Mouse (Mus musculus) heart, adult 2 months (tissue): ENCODE results near the gene Madd.
"Not testable (repeated sequence)": the region's sequence is repeated elsewhere in the genome, so short reads cannot be mapped to it uniquely, and the experiment has no call there.

Source experiments
- CTCF ChIP-seq: fragments of 200-600 bp; IDR thresholded peaks from 2 replicates; pipeline ENCODE4 v1.8.1; 2022; ENCODE audit warnings: antibody characterized with exemption, mild to moderate bottlenecking, moderate library complexity
- POLR2A ChIP-seq: fragments of 200-500 bp; IDR thresholded peaks from 2 replicates; pipeline ENCODE4 v1.6.1; 2011; ENCODE audit warnings: mild to moderate bottlenecking, low read depth, low read length, control low read depth; ENCODE audit not compliant: insufficient read depth

GRCm38 (mm10) chr2:91111832-91112231 lies 71.8 kb downstream of the Madd start:
- TF ChIP-seq POLR2A, CTCF: not testable (repeated sequence)
